Mouse (Mus musculus): ENCODE results near the gene Armc5.

Gene Armc5

GRCm38 (mm10) chr7:128236856-128237592 is at the start of gene Armc5:
Gene Armc5 (plus strand): TSS chr7:128237342.
- DNase-seq (ENCODE audit: low read depth, low spot score): peak; percentile 77

- no peak for DNase-seq (ENCODE audit: low read depth, low spot score)
These were observed 35.5 kb upstream of the Armc5 start for GRCm38 (mm10) chr7:128201607-128202006.

- no peak for DNase-seq (ENCODE audit: low read depth, low spot score)
These were observed 34.1 kb upstream of the Armc5 start for GRCm38 (mm10) chr7:128203071-128203470.

GRCm38 (mm10) chr7:128204179-128204578 is 33.0 kb upstream of the Armc5 start:
- no peak for DNase-seq (ENCODE audit: low read depth, low spot score)

- no peak for DNase-seq (ENCODE audit: low read depth, low spot score)
These were observed 31.4 kb upstream of the Armc5 start for GRCm38 (mm10) chr7:128205695-128206094.

GRCm38 (mm10) chr7:128206152-128206551 is 31.0 kb upstream of the Armc5 start, which contains the start of gene Cox6a2:
Gene Cox6a2 (minus strand): TSS chr7:128206387.
- DNase-seq (ENCODE audit: low read depth, low spot score): peak; percentile 87

GRCm38 (mm10) chr7:128208187-128208586 is 29.0 kb upstream of the Armc5 start:
- DNase-seq (ENCODE audit: low read depth, low spot score): peak; percentile 66

- no peak for DNase-seq (ENCODE audit: low read depth, low spot score)
These were observed 27.3 kb upstream of the Armc5 start for GRCm38 (mm10) chr7:128209826-128210225.

GRCm38 (mm10) chr7:128219952-128220351 is 17.2 kb upstream of the Armc5 start:
- no peak for DNase-seq (ENCODE audit: low read depth, low spot score)

- no peak for DNase-seq (ENCODE audit: low read depth, low spot score)
These were observed 16.2 kb upstream of the Armc5 start for GRCm38 (mm10) chr7:128220936-128221335.

GRCm38 (mm10) chr7:128231741-128232140 is 5.4 kb upstream of the Armc5 start:
- DNase-seq (ENCODE audit: low read depth, low spot score): no peak

GRCm38 (mm10) chr7:128234796-128235195 is 2.3 kb upstream of the Armc5 start:
- no peak for DNase-seq (ENCODE audit: low read depth, low spot score)

- no peak for DNase-seq (ENCODE audit: low read depth, low spot score)
These were observed 1.7 kb upstream of the Armc5 start for GRCm38 (mm10) chr7:128235481-128235880.

- no peak for DNase-seq (ENCODE audit: low read depth, low spot score)
These were observed 716 bp upstream of the Armc5 start for GRCm38 (mm10) chr7:128236426-128236825.

GRCm38 (mm10) chr7:128237593-128237926 is 418 bp downstream of the Armc5 start:
- DNase-seq (ENCODE audit: low read depth, low spot score): no peak

- DNase-seq (ENCODE audit: low read depth, low spot score): peak; percentile 99
These were observed 1.0 kb downstream of the Armc5 start, which contains the start of gene 9130023H24Rik for GRCm38 (mm10) chr7:128237927-128238778. Gene 9130023H24Rik (minus strand): TSS chr7:128238031.

GRCm38 (mm10) chr7:128238991-128239390 is 1.8 kb downstream of the Armc5 start:
- no peak for DNase-seq (ENCODE audit: low read depth, low spot score)

- DNase-seq (ENCODE audit: low read depth, low spot score): no peak
These were observed 3.1 kb downstream of the Armc5 start for GRCm38 (mm10) chr7:128240131-128240784.

GRCm38 (mm10) chr7:128242331-128242730 is 5.2 kb downstream of the Armc5 start:
- no peak for DNase-seq (ENCODE audit: low read depth, low spot score)

GRCm38 (mm10) chr7:128243921-128244320 is 6.8 kb downstream of the Armc5 start:
- DNase-seq (ENCODE audit: low read depth, low spot score): no peak

GRCm38 (mm10) chr7:128244410-128245025 is 7.4 kb downstream of the Armc5 start:
- DNase-seq (ENCODE audit: low read depth, low spot score): no peak

GRCm38 (mm10) chr7:128245547-128245946 is 8.4 kb downstream of the Armc5 start:
- no peak for DNase-seq (ENCODE audit: low read depth, low spot score)

Measured in skeletal muscle tissue, adult 2 months (tissue).